Mouse (Mus musculus) bone marrow macrophage, adult 2 months (primary cell): ENCODE measurements around the gene Zeb2.

Experiments
- CTCF ChIP-seq: IDR thresholded peaks from 2 replicates; pipeline ENCODE4 v1.5.1; 2012; ENCODE audit warnings: low read depth, mild to moderate bottlenecking, low read length, moderate library complexity
- POLR2A ChIP-seq: IDR thresholded peaks from 2 replicates; pipeline ENCODE4 v1.6.1; 2012; ENCODE audit warnings: mild to moderate bottlenecking, low read depth, low read length, borderline replicate concordance

DNA sequence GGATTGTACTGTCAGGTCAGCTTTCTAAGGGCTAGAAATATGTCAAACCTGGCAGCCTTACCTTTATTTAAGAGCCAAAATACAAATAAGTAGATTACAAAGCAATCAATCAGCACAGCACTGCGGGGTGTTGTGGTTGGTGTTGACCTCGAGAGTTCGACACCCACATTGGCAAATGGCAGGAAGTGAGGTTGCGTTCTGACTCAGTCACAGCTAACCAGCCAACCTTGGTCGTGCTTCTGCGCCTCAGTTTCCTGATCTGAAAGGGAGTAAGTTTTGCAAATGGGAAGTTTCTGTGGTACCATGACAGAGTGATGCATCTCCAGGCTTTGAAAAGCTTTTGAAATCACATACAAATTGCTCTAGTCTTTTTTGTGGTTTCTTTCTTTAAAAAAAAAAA, 21.7 kb upstream of the Zeb2 start:
- no peak for TF ChIP-seq POLR2A
- TF ChIP-seq CTCF = no peak
